Mouse (Mus musculus) hindbrain, embryonic 15.5 days (tissue): Measurements from ENCODE around the gene Nt5c2. TPM values are rescaled to one million over a fixed set of nuclear protein-coding genes. Genes with fewer than 3 reads are reported as not detected.

Experiments used
- ATAC-seq: fragments of 200-750 bp; cut with Nextera tagmentation; 2 replicates; pipeline ENCODE4 v1.8.0; 2017; ENCODE audit warnings: low read depth, moderate number of reproducible peaks, moderate TSS enrichment; ENCODE audit not compliant: low FRiP score
- H3K27ac ChIP-seq: fragments of 300-500 bp; sonication (generic); replicated peaks from 2 replicates; pipeline ENCODE4 v1.5.1; 2015; ENCODE audit warnings: mild to moderate bottlenecking, inconsistent platforms
- H3K27me3 ChIP-seq: fragments of 300-500 bp; sonication (generic); 2 replicates; pipeline ENCODE4 v1.6.1; 2015; ENCODE audit warnings: control low read depth, inconsistent platforms
- H3K36me3 ChIP-seq: fragments of 300-500 bp; sonication (generic); 2 replicates; pipeline ENCODE4 v1.6.1; 2015; ENCODE audit warnings: control low read depth, inconsistent platforms
- H3K4me1 ChIP-seq: fragments of 300-500 bp; sonication (generic); replicated peaks from 2 replicates; pipeline ENCODE4 v1.6.1; 2015; ENCODE audit warnings: control low read depth, inconsistent platforms
- H3K4me2 ChIP-seq: fragments of 300-500 bp; sonication (generic); 2 replicates; pipeline ENCODE4 v1.6.1; 2015; ENCODE audit warnings: moderate library complexity, mild to moderate bottlenecking, inconsistent platforms
- H3K4me3 ChIP-seq: fragments of 300-500 bp; sonication (generic); 2 replicates; pipeline ENCODE4 v1.5.1; 2015; ENCODE audit warnings: mild to moderate bottlenecking, inconsistent platforms
- H3K9ac ChIP-seq: fragments of 300-500 bp; sonication (generic); 2 replicates; pipeline ENCODE4 v1.6.1; 2015; ENCODE audit warnings: inconsistent platforms
- H3K9me3 ChIP-seq: fragments of 300-500 bp; sonication (generic); 2 replicates; pipeline ENCODE4 v1.6.1; 2016; ENCODE audit warnings: control low read depth, inconsistent platforms
- WGBS: fragments of 180-500 bp; shearing (Covaris S2); methylation state at CpG from one replicate; pipeline ENCODE4 v1.1.7; 2015; 5-methylcytosine and 5-hydroxymethylcytosine counted together
- polyA plus RNA-seq: library from polyadenylated mRNA; unstranded; fragments of >200 nt; fragmentation: Nextera tagmentation; extraction: Ambion mirVana; gene quantifications from 2 replicates; pipeline ENCODE4 v1.2.1, GENCODE M21; 2015

Gene Nt5c2
- polyA plus RNA-seq, 1 experiment from 2014 or later, result 74.1 TPM

GRCm38 (mm10) chr19:46864731-46865331 is 150.1 kb downstream of the Nt5c2 start:
- H3K4me1 ChIP-seq, result no peaks in the 10 kb centered on the region
- no peak overlapping the region for H3K4me3 ChIP-seq
- H3K9me3 ChIP-seq, result no peaks in the 10 kb centered on the region
- WGBS, result 85% methylated on average over 6 of the region's 6 CpGs
- H3K4me2 ChIP-seq, result no peak overlapping the region
- no peak overlapping the region for H3K27ac ChIP-seq
- no peak overlapping the region for H3K9ac ChIP-seq
- H3K36me3 ChIP-seq, result no peaks in the 10 kb centered on the region
- no peaks in the 10 kb centered on the region for H3K27me3 ChIP-seq
- no peak for ATAC-seq

GRCm38 (mm10) chr19:46864079-46864478 is 150.9 kb downstream of the Nt5c2 start:
- Histone ChIP-seq H3K9ac (no peak overlapping the region), H3K27ac (no peak overlapping the region), H3K4me1 (no peaks in the 10 kb centered on the region), H3K27me3 (no peaks in the 10 kb centered on the region), H3K4me2 (no peak overlapping the region), H3K36me3 (no peaks in the 10 kb centered on the region), H3K9me3 (no peaks in the 10 kb centered on the region), H3K4me3 (no peak overlapping the region)
- ATAC-seq, result no peak
- WGBS, result 56% methylated on average over 6 of the region's 6 CpGs

- H3K4me2 ChIP-seq, result no peak overlapping the region
- H3K27me3 ChIP-seq, result no peaks in the 10 kb centered on the region
- H3K4me1 ChIP-seq, result no peaks in the 10 kb centered on the region
- WGBS, result 81% methylated on average over 17 of the region's 17 CpGs
- no peak for ATAC-seq
- no peaks in the 10 kb centered on the region for H3K9me3 ChIP-seq
- no peak overlapping the region for H3K27ac ChIP-seq
- H3K36me3 ChIP-seq, result no peaks in the 10 kb centered on the region
- no peak overlapping the region for H3K4me3 ChIP-seq
- H3K9ac ChIP-seq, result no peak overlapping the region
These were observed 151.6 kb downstream of the Nt5c2 start for GRCm38 (mm10) chr19:46863236-46863927.

- Histone ChIP-seq H3K27me3 (no peaks in the 10 kb centered on the region), H3K27ac (no peak overlapping the region), H3K4me1 (peaks cover 3% of the 10 kb centered on the region), H3K36me3 (no peaks in the 10 kb centered on the region), H3K9ac (no peak overlapping the region), H3K4me2 (no peak overlapping the region), H3K9me3 (no peaks in the 10 kb centered on the region), H3K4me3 (no peak overlapping the region)
- 70% methylated on average over 3 of the region's 3 CpGs for WGBS
- no peak for ATAC-seq
These were observed 152.4 kb downstream of the Nt5c2 start for GRCm38 (mm10) chr19:46862556-46862955.

GRCm38 (mm10) chr19:46858200-46858599 is 156.8 kb downstream of the Nt5c2 start:
- WGBS, result 76% methylated on average over 7 of the region's 7 CpGs
- H3K4me3 ChIP-seq, result no peak overlapping the region
- H3K4me2 ChIP-seq, result no peak overlapping the region
- no peaks in the 10 kb centered on the region for H3K9me3 ChIP-seq
- no peak overlapping the region for H3K9ac ChIP-seq
- peaks cover 18% of the 10 kb centered on the region for H3K4me1 ChIP-seq
- H3K36me3 ChIP-seq, result no peaks in the 10 kb centered on the region
- no peaks in the 10 kb centered on the region for H3K27me3 ChIP-seq
- no peak for ATAC-seq
- H3K27ac ChIP-seq, result no peak overlapping the region

GRCm38 (mm10) chr19:46857277-46857989 is 157.5 kb downstream of the Nt5c2 start:
- H3K27me3 ChIP-seq, result no peaks in the 10 kb centered on the region
- ATAC-seq, result no peak
- H3K27ac ChIP-seq, result 0 out of 2 replicates have a peak overlapping the region, but pooled peaks have one; percentile 62
- 61% methylated on average over 9 of the region's 9 CpGs for WGBS
- peaks cover 18% of the 10 kb centered on the region for H3K4me1 ChIP-seq
- H3K4me3 ChIP-seq, result no peak overlapping the region
- no peaks in the 10 kb centered on the region for H3K9me3 ChIP-seq
- H3K4me2 ChIP-seq, result no peak overlapping the region
- H3K9ac ChIP-seq, result no peak overlapping the region
- H3K36me3 ChIP-seq, result no peaks in the 10 kb centered on the region

GRCm38 (mm10) chr19:46856780-46857179 is 158.2 kb downstream of the Nt5c2 start:
- peak overlapping the region; percentile 62 for H3K27ac ChIP-seq
- no peak overlapping the region for H3K4me3 ChIP-seq
- H3K4me1 ChIP-seq, result peaks cover 18% of the 10 kb centered on the region
- no peaks in the 10 kb centered on the region for H3K36me3 ChIP-seq
- H3K4me2 ChIP-seq, result peak overlapping the region; percentile 17; the same call in 1 of the 2 replicates
- H3K9me3 ChIP-seq, result no peaks in the 10 kb centered on the region
- ATAC-seq, result no peak
- no peaks in the 10 kb centered on the region for H3K27me3 ChIP-seq
- no peak overlapping the region for H3K9ac ChIP-seq
- WGBS, result 14% methylated on average over 10 of the region's 10 CpGs

GRCm38 (mm10) chr19:46856232-46856631 is 158.7 kb downstream of the Nt5c2 start:
- no peaks in the 10 kb centered on the region for H3K9me3 ChIP-seq
- H3K4me1 ChIP-seq, result peaks cover 18% of the 10 kb centered on the region
- peak overlapping the region; percentile 17; the same call in 1 of the 2 replicates for H3K4me2 ChIP-seq
- H3K27me3 ChIP-seq, result no peaks in the 10 kb centered on the region
- no peak overlapping the region for H3K4me3 ChIP-seq
- no peak overlapping the region for H3K9ac ChIP-seq
- H3K27ac ChIP-seq, result peak overlapping the region; percentile 62
- WGBS, result 43% methylated on average over 6 of the region's 6 CpGs
- H3K36me3 ChIP-seq, result no peaks in the 10 kb centered on the region
- ATAC-seq, result no peak

- Histone ChIP-seq H3K4me3 (no peak overlapping the region), H3K9ac (no peak overlapping the region), H3K27me3 (no peaks in the 10 kb centered on the region), H3K27ac (no peak overlapping the region), H3K4me1 (peaks cover 10% of the 10 kb centered on the region; the same call in 1 of the 2 replicates), H3K4me2 (no peak overlapping the region), H3K9me3 (no peaks in the 10 kb centered on the region), H3K36me3 (no peaks in the 10 kb centered on the region)
- 79% methylated on average over 9 of the region's 9 CpGs for WGBS
- no peak for ATAC-seq
These were observed 165.4 kb downstream of the Nt5c2 start for GRCm38 (mm10) chr19:46849443-46849997.

- no peak for ATAC-seq
- 0 out of 2 replicates have a peak overlapping the region, but pooled peaks have one; percentile 36 for H3K27ac ChIP-seq
- H3K4me2 ChIP-seq, result no peak overlapping the region
- 67% methylated on average over 14 of the region's 14 CpGs for WGBS
- H3K9me3 ChIP-seq, result no peaks in the 10 kb centered on the region
- H3K4me1 ChIP-seq, result peaks cover 10% of the 10 kb centered on the region; the same call in 1 of the 2 replicates
- H3K4me3 ChIP-seq, result no peak overlapping the region
- H3K9ac ChIP-seq, result no peak overlapping the region
- H3K36me3 ChIP-seq, result no peaks in the 10 kb centered on the region
- no peaks in the 10 kb centered on the region for H3K27me3 ChIP-seq
These were observed 166.3 kb downstream of the Nt5c2 start for GRCm38 (mm10) chr19:46848381-46849268.

GRCm38 (mm10) chr19:46846459-46846858 is 168.5 kb downstream of the Nt5c2 start:
- WGBS, result 83% methylated on average over 5 of the region's 5 CpGs
- Histone ChIP-seq H3K4me3 (no peak overlapping the region), H3K27me3 (no peaks in the 10 kb centered on the region), H3K4me2 (no peak overlapping the region), H3K4me1 (peaks cover 10% of the 10 kb centered on the region; the same call in 1 of the 2 replicates), H3K36me3 (no peaks in the 10 kb centered on the region), H3K9ac (no peak overlapping the region), H3K27ac (no peak overlapping the region), H3K9me3 (no peaks in the 10 kb centered on the region)
- ATAC-seq, result no peak
